Mouse (Mus musculus) embryo, embryonic 9.5 days (tissue): Measurements from ENCODE around the gene Ptp4a2.
A peak's percentile ranks its signal among the peaks of the same experiment; 100 is the strongest.
"Not testable (repeated sequence)": the region's sequence is repeated elsewhere in the genome, so short reads cannot be mapped to it uniquely, and the experiment has no call there.

Source experiments
- DNase-seq: peaks from one replicate; pipeline ENCODE4 v3.0.0-alpha.2; 2017; ENCODE audit errors: extremely low spot score

The Ptp4a2 gene

DNA sequence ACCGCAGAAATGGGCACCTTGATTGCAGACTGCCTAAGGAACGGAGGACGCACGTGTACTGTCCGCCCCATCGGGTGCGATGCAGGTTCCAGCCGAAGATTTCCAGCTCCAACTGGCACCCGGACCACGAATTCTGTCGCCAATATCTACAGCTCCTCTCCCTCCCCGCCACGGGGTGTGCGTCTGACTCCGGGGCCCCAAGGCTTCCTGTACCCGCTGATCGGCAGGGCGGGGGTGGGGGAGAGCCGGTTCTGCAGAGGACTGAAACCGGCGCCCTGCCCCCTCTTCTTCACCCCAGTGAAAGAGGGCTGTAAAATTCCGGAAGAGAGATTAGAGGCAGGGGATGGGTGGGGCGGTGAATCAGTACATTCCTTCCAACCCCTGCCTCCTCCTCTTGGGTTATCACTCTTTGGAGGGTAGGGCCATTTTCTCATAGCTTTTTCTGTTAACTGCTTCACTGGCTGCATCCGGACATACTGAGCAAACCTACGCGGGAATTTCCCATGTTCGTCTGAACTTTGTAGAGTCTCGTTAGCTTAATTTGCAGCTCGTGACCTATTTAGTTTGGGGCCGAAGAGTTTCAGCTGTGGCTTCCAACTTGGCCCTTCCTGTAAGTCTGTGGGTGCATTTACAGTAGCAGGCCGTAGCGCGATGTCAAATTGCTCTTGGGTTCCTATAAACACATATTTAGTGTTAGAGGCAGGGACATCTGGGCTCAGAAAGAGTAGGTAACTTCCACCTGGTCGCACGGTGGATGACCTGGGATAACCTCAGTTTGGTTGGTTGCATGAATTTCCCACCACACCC is at the start of gene Ptp4a2:
TSS of gene Ptp4a2 (plus strand) at position 422 of the 807 bp plus-strand sequence.
- peak; percentile 63 for DNase-seq

DNA sequence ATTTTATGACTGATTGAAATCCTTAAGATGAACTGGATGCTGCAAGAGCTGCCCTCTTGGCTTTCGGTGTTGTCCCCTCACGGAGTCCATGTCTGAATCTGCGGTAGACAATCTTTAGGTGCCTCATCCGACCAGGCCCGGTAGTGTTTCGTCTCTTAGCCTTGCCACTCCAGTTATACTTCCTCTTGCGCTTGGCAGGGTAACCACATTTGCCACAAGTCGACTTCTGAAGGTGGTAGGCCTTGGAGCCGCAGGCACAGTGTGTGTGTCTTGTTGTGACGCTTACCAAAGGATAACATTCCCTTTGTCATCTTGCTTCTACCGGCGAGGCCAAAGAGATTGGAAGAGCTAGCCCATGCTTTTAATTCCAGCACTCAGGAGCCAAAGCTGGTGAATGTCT is 49.4 kb upstream of the Ptp4a2 start:
- no peak for DNase-seq

DNA sequence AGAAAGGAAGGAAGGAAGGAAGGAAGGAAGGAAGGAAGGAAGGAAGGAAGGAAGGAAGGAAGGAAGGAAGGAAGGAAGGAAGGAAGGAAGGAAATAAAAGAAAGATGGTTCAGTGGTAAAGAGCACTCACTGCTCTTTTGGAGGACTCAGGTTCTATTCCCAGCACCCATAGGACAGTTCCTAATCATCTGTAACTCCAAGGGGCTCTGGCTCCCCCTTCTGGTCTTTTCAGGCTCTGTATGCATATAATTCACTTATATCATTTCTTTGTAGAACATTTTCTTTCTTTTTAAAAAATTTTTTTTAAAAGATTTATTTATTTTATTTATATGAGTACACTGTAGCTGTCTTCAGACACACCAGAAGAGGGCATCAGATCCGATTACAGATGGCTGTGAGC is 48.5 kb upstream of the Ptp4a2 start:
- DNase-seq: not testable (repeated sequence)

DNA sequence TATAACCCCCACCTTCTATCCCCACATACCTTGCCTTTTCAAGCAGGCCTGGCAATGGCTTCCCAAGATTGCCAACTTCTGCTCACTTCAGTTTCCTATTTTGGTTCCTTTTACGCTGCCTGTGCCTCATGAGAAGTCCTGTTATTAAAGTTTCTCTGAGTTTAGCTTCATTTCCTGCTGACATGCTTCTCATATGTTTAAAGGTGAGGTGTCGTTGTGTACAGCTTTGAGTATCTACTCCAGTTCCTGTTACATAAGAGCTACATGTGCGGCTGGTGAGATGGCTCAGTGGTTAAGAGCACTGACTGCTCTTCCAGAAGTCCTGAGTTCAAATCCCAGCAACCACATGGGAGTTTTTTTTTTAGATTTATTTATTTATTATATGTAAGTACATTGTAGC is 45.7 kb upstream of the Ptp4a2 start:
- no peak for DNase-seq

DNA sequence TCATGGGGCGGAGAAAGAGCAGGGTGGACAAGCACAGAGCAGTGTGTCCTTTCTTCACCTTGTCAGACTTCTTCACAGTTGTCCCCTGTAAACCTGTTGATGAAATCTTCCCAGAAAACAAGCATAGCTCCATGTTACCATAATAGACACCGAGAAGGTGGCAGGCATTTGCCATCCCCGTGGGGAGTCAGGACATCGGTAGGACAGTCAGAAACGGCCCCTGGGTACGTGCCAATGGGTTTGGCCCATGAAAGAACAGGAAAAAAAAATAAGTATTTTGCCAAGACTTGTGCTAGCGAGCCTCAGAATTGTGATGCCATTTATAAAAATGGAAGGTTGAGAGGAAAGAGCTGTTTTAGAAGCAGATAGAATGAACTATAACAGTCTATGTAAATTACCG is 43.2 kb upstream of the Ptp4a2 start:
- no peak for DNase-seq

DNA sequence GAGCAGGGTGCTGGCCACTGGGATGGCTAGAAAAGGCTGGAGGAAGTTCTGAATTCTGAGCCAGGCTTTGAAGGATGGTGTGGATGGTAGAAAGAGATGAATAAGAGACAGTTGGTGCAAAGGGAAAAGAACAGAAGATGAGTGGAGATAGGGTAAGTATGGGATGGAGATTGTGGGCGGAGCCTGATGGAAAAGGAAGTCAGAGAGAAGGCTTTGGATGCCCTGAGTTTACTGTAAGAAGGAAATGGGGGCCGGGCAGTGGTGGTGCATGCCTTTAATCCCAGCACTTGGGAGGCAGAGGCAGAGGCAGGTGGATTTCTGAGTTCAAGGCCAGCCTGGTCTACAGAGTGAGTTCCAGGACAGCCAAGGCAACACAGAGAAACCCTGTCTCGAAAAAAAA is 42.3 kb upstream of the Ptp4a2 start:
- DNase-seq: not testable (repeated sequence)

DNA sequence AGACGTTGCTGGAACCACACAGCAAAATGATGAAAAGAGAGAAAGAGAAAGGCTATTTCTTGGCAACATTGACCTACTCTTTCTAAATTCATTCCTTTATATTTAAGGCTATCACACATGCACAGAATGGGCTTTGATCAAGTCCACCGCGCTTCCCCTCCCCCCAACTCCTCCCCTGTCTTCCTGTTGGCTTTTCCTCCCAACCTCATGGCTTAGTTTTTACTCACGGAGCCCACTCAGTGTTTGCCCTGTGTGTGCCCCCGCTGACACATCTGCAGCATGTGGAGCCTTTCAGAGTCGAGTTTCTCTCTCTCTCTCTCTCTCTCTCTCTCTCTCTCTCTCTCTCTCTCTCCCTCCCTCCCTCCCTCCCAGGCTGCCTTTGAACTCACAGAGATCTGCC is 40.4 kb upstream of the Ptp4a2 start:
- no peak for DNase-seq

DNA sequence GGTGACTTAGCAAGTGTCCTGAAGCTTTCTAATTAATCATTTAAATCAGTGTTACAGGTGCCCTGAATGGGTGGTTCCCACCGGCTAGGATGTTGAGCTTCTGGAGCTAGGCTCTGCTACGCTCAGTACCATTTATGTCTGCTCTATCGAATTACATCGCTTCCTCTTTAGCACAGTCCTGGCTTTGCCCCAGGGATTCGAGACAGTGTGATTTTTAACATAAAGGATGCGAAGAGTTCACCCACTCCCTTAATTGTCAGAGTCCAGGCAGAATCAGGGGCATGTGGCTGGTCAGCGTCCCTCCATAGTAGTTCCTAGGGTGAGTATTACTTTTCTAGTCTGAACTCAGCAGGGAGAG is 39.7 kb upstream of the Ptp4a2 start:
- no peak for DNase-seq

DNA sequence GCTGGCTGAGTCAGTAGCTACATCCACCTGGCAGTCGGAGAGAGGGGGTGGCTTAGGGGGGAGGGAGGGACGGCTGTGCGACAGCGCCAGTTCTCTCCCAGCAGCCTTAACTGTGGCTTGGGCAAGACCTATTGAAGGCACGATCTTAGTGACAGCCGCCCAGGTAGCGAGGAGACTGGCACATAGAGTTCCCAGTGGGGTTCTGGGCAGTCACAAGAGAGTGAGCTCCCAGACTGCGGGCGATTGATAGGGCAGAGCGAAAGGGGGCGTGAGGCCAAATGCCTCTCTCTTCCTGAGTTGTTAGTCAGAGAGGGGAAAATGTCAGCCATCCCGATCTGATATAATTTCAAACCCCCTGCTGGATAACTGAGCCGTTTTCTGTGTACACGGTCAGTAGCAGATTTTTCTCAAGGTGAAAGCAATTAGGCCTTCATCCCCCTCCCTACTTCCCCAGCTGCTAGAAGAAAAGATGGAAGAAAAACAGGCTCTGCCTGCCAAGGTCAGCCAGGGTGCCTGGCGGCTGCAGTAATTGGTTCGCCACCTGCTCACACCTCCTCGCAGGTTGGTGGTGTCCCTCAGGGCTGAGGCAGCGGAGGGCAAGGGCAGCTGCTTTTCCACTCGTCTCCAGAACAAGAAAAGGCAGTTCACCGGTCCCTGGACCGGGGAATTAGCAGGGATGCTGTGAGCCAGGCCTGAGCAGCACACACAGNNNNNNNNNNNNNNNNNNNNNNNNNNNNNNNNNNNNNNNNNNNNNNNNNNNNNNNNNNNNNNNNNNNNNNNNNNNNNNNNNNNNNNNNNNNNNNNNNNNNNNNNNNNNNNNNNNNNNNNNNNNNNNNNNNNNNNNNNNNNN is 39.1 kb upstream of the Ptp4a2 start:
- peak; percentile 47 for DNase-seq

DNA sequence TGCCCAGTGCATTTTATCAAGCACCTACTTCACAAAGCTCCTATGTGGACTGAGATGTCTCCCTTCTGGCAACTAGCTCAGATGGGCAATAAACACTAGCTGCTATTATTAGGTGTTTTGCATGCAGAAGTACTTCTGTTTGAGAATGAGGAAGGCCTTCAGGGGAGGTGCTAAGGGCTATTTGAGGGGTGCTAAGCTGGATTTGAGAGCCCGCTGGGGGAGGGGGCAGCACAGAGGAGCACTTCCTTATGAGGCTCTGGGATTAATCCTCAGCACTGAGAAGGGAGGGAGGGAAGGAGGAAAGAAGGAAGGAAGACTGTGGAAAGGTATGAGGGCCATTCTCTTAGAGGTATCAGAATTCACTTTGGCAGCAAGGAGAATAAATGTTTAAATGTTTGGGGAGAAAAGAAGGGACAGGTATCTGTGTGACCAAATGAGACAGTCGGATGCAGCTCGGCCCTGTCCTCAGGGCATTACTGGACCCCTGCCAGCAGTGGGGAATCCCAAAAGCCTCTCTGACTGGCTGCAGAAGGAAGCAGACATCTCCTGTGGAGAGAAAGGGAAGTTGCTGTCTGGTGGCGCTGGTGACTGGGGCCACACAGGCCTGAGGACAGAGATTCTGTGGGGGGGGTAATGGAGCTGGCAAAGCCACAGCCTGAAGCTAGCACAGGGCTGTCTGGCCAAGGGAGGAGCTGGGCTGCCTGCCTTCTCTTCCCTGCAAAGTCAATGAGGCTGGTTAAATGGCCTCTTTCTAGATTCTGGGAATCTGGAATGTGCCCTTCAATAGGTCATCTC is 28.9 kb upstream of the Ptp4a2 start:
- no peak for DNase-seq

DNA sequence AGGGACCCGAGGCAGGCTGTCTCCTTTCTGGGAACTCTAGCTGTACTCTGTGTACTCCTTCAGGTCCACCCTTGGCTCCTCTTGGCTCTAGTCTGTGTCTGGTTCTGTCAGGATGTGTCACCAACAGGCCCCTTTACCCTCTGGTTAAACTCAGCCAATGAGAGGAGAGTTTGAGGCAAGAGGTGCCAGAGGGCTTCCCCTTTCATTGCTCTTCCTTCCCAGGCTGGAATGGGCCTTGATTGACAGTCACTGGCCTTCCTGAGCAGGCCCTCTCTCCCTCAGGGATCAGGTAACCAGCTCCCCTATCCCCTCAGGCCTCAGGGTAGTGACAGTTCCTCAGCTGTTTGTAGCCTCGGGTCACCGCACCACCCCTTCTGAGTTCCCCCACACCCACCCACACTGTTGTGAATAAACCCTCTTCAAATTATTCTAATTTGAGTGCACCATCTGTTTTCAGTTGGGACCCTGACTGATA is 28.1 kb upstream of the Ptp4a2 start:
- DNase-seq: no peak

DNA sequence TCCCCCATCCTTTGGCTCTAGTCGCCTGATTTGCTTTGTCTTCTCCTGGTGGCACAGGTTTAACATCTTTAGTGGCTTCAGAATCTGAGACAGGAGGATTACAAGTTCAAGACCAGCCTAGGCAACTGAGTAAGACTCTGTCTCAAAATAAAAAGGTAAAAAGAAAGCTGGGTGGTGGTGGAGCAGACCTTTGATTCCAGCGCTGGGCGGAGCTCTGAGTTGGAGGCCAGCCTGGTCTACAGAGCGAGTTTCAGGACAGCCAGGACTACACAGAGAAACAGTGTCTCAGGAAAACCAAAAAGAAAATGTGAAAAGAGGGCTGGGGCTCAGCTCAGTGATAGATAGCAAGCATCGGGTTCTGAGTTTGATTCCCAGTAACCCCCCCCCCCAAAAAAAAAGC is 27.5 kb upstream of the Ptp4a2 start:
- no peak for DNase-seq

DNA sequence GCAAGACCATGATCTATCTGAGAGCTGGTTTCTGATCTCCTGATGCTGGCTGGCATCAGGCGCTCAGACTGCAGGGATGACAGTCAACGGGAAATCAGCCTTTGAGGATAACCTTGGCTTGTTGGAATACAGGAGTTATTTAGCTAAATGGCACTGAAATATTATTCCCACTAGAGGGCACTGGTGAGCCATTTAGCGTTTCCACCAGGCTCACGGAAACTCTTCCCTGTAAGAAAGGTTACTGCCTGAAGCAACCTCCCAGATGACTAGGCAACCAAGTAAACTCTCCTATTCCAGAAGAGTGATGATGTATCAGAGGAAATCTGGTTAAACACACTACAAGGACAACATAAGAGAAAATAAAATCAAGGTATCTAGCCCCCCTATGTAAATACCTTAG is 25.8 kb upstream of the Ptp4a2 start:
- peak; percentile 82 for DNase-seq

DNA sequence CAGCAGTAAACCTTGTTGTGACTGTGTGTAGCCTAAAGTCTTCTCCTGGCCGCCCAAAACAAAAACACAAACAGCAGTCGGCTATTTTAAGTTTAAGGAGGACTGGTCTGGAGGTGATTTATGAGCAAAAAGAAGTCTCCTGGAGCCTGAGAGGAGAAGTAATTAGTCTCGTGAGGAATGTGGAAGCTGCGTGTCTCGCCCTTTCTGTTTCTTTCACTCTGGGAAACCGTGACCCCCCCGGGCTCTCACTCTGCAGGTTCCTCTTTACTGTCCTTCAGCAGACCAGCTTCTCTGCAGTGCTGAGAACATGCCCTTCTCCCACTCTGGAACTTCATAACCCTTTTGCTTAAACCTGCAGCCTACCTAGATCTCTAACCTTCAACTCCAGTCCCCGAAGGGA is 22.3 kb upstream of the Ptp4a2 start:
- DNase-seq: no peak

DNA sequence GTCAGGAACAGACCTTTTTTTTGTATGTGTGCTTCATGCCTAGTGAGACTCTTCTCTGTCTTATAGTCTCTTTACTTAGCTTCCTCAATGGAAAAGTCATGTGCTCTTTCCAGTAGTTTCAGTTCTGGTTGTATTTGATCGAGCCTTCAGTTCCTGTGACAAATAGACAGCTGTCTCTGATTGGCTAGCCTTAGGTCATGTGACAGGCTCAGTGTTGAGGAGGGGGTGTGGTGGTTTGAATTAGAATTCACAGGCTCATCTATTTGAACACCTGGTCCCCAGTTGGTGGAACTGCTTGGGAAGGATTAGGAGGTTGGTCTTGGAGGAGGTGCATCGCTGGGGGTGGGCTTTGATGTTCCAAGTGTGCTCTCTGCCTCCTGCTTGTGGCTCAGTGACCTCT is 21.4 kb upstream of the Ptp4a2 start:
- no peak for DNase-seq

DNA sequence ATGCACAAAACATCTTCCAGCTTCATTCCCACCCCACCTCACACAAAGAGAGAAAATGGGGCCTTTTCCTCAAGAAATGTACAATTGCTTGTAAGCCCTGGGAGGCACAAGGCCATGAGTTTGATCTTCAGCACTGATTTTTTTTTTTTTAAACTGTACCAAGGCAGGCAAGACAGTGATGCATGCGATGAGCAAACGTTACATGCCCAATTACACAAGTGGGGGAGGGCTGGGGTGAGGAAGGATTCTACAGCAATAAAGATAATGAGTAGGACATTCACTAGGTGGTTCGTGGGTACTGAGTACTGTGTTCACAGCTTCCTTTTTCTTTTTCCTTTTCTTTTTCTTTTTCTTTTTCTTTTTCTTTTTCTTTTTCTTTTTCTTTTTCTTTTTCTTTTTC is 20.5 kb upstream of the Ptp4a2 start:
- DNase-seq: no peak

DNA sequence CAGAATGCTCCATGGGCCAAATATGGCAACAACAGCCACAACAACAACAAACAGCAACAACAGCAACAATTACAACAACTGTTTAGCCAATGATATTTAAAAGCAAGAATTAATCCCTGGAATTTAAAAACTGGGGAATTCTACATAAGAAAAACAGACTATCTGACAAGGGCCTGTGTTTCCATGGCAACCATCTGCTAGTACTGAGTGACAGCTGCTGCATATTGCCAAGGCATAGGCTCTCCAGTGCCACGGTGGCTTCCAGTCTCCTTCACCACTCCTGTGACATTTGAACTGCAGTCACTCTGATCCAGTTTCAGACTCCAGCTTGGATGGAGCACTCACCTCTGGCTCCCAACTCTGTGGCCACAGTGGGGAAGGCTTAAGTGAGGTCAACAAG is 19.6 kb upstream of the Ptp4a2 start:
- no peak for DNase-seq

DNA sequence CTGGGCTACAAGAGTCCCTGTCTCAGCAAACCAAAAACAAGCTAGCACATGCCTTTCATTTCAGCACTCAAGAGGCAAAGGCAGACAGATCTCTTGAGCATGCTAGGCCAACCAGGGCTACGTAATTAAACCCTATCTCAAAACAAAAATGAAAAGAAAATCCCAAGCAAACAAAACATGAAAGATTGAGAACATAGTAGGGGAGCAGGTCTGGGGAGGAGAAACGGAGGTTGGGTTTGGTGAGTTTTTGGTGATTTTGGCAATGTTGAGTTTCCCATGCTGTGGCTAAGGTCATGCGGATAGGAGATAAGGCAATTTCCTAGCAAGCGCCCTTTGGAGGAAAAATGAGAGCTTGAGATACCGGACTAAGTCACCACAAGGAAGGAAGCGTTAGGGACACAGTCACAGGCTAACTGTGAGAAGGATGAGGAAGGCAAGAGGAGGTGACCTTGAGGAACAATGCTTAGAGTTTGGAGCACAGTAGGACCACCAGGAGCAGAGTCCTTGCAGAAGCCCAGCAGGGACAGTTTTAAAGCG is 18.3 kb upstream of the Ptp4a2 start:
- DNase-seq: no peak

DNA sequence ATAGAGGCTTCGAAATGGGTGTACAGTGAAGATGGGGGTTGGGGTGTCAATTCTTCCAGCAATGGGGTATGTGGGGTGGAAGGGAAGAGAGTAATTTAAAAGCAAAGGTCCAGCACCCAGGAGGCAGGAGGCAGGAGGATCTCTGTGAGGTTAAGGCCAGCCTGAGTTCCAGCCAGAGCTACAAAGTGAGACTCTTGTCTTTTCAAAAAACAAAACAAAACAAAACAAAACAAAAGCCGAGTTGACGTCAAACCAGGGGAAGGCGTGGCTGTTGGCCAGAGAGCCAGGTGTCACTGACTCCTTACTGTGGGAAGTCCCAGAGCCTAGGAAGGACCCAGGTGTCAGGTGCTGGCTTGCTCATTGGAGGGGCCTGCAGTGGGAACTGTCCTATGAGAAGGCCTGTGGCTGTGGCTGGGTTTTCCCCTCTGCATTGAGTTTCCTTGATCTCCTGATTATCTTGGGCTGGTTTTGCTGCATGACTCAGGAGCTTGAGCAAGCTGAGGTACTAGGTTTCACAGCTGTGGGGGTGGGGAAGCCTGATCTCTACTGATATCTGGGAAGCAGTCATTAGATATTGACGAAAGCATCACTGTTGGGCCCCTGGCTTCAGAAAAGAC is 17.2 kb upstream of the Ptp4a2 start:
- no peak for DNase-seq

DNA sequence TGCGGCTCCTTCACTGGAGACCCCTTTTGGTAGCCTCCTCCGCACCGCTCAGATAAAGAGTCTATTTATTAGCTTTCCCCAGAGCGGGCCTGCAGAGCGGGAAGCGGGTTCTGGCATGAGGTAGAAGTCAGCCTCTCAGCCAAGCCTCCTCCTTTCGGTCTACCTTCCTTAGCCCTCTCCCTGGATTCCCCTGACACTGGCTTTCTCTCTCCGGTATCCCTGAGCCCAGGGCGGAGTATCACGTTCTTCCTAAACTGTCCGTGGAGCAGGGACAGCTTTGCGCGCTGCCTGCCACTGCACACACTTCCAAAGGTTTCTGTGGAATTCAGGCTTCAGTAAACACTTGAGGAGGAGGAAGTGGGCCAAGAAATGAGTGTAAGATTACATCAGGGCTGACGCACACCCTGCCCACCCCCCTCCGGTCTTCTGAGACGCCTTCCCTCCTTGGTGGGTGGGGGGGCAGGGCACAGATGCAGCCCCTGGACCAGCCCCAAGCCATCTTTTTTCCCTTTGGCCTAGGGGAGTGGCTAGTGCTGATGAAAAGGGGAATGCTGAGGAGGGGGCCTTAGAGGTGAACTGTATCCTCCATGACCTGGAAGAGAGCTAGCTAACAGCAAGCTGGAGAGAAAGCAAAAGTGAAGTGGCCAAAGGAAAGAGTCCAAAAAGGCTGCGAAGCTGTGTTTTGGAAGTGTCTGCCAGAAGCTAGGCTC is 15.7 kb upstream of the Ptp4a2 start:
- peak; percentile 68 for DNase-seq

DNA sequence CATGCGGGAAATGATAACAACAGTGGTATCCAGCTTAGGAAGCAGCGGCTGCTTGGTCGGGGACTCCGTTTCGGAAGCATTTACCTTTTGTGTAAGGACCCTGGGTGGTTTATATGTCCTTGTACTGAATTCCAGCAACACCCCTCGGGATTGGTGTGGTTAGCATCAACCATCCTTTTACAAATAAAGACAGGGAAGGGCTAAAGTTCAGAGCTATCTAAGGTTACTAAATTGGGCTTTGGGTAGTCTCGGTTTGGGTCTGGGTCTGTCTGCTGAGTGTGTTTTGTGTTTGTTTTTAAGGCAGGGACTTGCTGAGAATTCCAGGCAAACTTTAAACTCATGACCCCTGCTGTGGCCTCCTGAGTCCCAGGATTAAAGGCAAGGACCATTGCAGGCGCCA is 15.2 kb upstream of the Ptp4a2 start:
- peak; percentile 25 for DNase-seq
